ENCODE assay signal across 20 mouse cellular contexts in the genomic region with DNA sequence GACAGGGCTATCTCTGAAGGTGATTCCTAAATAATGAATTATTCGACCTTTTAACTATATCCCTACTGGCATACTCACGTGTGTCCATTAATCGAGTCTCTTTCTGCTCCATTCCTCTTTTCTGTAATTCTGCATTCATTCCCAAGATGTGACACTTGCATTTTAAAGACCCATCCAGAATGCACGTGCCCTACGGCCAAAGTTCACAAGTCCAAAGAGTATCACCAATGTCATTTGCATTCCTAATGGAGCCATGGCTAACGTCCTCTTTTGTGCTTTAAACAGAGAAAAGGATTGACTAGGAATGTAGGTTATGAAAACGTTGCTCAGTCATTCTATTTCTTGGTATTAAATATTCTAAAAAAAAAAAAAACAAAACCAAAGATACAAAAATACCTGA.
"Had no signal": no experiment of that assay in that cellular context is flagged by ENCODE, and none has a peak within 500 bp of the region (broad histone marks: within the 10 kb centered on the region; RNA-seq: fewer than 3 reads in every experiment).

No protein-coding gene starts in this region.

- H3K36me3 ChIP-seq: liver, embryonic 12.5 days; liver, embryonic 15.5 days; midbrain, embryonic 12.5 days; midbrain, embryonic 15.5 days; neural tube, embryonic 12.5 days; neural tube, embryonic 15.5 days had no signal

- DNase-seq: layer of hippocampus, postnatal 36 days; lung, adult 18-20 months; right cerebral cortex, adult 18-20 months; right cerebral cortex, postnatal 14 days; right cerebral cortex, postnatal 4 days; thymus, adult 2 months; thymus, postnatal 14 days; thymus, postnatal 4 days had no signal

- H3K4me1 ChIP-seq: liver, embryonic 12.5 days; liver, embryonic 15.5 days; midbrain, embryonic 12.5 days had no signal

- ATAC-seq: hindbrain, postnatal 0 days; inflammation-experienced regulatory T-cells, adult 6 months; liver, embryonic 12.5 days; midbrain, embryonic 15.5 days had no signal

- H3K27ac ChIP-seq: hindbrain, postnatal 0 days; kidney, postnatal 0 days; left cerebral cortex, adult 2 months; liver, embryonic 12.5 days; liver, embryonic 15.5 days; macrophage; midbrain, embryonic 15.5 days; neural tube, embryonic 12.5 days; neural tube, embryonic 15.5 days; stomach, postnatal 0 days had no signal

- H3K27me3 ChIP-seq: liver, embryonic 12.5 days; liver, embryonic 15.5 days; midbrain, embryonic 12.5 days; midbrain, embryonic 15.5 days; neural tube, embryonic 12.5 days; neural tube, embryonic 15.5 days had no signal

- H3K9ac ChIP-seq: liver, embryonic 12.5 days; liver, embryonic 15.5 days; midbrain, embryonic 12.5 days; midbrain, embryonic 15.5 days; neural tube, embryonic 12.5 days; neural tube, embryonic 15.5 days had no signal

- H3K4me2 ChIP-seq: liver, embryonic 12.5 days; liver, embryonic 15.5 days; midbrain, embryonic 12.5 days; midbrain, embryonic 15.5 days; neural tube, embryonic 12.5 days; neural tube, embryonic 15.5 days had no signal

- H3K9me3 ChIP-seq: liver, embryonic 15.5 days; midbrain, embryonic 12.5 days; midbrain, embryonic 15.5 days; neural tube, embryonic 15.5 days had no signal

- H3K4me3 ChIP-seq: left cerebral cortex, adult 2 months; liver, embryonic 12.5 days; liver, embryonic 15.5 days; midbrain, embryonic 12.5 days; midbrain, embryonic 15.5 days; neural tube, embryonic 12.5 days; neural tube, embryonic 15.5 days had no signal
